Mouse (Mus musculus) bone marrow macrophage, adult 2 months (primary cell): ENCODE measurements around the gene Il10rb. TPM values are rescaled to one million over a fixed set of nuclear protein-coding genes. Genes with fewer than 3 reads are reported as not detected.

Source experiments
- H3K27ac ChIP-seq: 2 replicates; pipeline ENCODE4 v1.5.1; 2012; ENCODE audit warnings: low read depth, low read length; ENCODE audit not compliant: insufficient read depth
- H3K4me1 ChIP-seq: 2 replicates; pipeline ENCODE4 v1.6.1; 2012; ENCODE audit warnings: low read length; ENCODE audit not compliant: control insufficient read depth, insufficient read depth
- H3K4me3 ChIP-seq: 2 replicates; pipeline ENCODE4 v1.5.1; 2012; ENCODE audit warnings: mild to moderate bottlenecking, low read length, moderate library complexity; ENCODE audit not compliant: insufficient read depth
- CTCF ChIP-seq: IDR thresholded peaks from 2 replicates; pipeline ENCODE4 v1.5.1; 2012; ENCODE audit warnings: low read depth, mild to moderate bottlenecking, low read length, moderate library complexity
- POLR2A ChIP-seq: IDR thresholded peaks from 2 replicates; pipeline ENCODE4 v1.6.1; 2012; ENCODE audit warnings: mild to moderate bottlenecking, low read depth, low read length, borderline replicate concordance
- polyA plus RNA-seq: library from polyadenylated mRNA; stranded (reverse); fragments of >200 nt; gene quantifications from 2 replicates; pipeline ENCODE4 v1.2.4, GENCODE M21; 2012; ENCODE audit not compliant: missing spikeins, insufficient read depth, insufficient read length

Il10rb gene
- polyA plus RNA-seq, 1 experiment = 345 TPM

- Histone ChIP-seq H3K4me3 (peak overlapping the region; percentile 30; the same call in 1 of the 2 replicates), H3K4me1 (peaks cover 51% of the 10 kb centered on the region), H3K27ac (peak overlapping the region; percentile 92)
- TF ChIP-seq CTCF (no peak), POLR2A (no peak)
These were observed 39.4 kb upstream of the Il10rb start for GRCm38 (mm10) chr16:91366567-91366966.

DNA sequence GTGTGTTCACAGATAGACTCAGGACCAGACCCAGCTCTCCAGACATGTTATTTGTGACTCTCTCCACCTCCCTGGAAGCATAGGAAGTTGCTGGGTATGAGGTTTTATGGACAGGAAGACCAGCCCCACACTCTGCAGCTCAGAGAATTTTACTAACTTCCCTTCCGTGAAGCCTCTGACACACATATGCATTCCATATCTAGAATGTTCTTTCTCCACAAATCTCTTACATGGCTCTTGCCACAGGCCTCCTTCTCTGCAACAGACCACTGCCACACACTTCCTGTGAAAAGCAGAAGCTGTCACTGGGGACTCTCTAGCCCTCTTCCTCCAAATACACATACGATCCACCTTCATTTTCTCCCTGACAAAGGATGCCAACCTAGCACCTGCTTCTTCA is 38.9 kb upstream of the Il10rb start:
- Histone ChIP-seq H3K4me3 (peak overlapping the region; percentile 30; the same call in 1 of the 2 replicates), H3K27ac (peak overlapping the region; percentile 92), H3K4me1 (peaks cover 50% of the 10 kb centered on the region)
- no peak for TF ChIP-seq CTCF
- TF ChIP-seq POLR2A = no peak

GRCm38 (mm10) chr16:91372577-91373472 is 33.1 kb upstream of the Il10rb start, which contains the start of gene Ifnar2:
Ifnar2 (plus strand) TSS chr16:91372783.
- peak within 1 kb of the TSS; percentile 98 for H3K4me3 ChIP-seq
- H3K27ac ChIP-seq = peak within 1 kb of the TSS; percentile 98
- TF ChIP-seq CTCF = no peak
- TF ChIP-seq POLR2A = no peak; the same call in 1 of the 2 replicates
- H3K4me1 ChIP-seq = peaks cover 8% of the 10 kb centered on the region

GRCm38 (mm10) chr16:91373473-91374252 is 32.3 kb upstream of the Il10rb start:
- Histone ChIP-seq H3K4me1 (peaks cover 7% of the 10 kb centered on the region), H3K4me3 (peak overlapping the region; percentile 98), H3K27ac (peak overlapping the region; percentile 98)
- TF ChIP-seq CTCF (no peak), POLR2A (no peak)

DNA sequence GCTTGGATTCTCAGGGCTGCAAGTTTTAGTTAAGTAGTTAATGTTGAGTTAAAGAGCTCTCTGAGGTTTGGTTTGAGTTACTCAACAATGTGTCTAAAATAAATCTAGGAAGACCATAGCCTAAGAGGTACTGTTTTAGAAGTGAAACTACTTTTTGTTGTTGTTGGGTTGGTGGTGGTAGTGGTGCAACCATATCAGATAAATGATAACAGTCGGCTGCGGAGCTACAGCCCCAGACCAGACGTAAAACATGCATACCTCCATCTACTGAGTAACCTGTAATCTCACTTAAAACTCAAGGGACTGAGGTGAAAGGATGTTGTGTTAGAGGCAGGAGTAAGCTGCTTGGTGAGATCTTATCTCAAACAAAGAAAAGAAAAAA is 31.7 kb upstream of the Il10rb start:
- Histone ChIP-seq H3K27ac (peak overlapping the region; percentile 98), H3K4me3 (peak overlapping the region; percentile 98), H3K4me1 (peaks cover 9% of the 10 kb centered on the region)
- TF ChIP-seq CTCF (no peak), POLR2A (no peak)

DNA sequence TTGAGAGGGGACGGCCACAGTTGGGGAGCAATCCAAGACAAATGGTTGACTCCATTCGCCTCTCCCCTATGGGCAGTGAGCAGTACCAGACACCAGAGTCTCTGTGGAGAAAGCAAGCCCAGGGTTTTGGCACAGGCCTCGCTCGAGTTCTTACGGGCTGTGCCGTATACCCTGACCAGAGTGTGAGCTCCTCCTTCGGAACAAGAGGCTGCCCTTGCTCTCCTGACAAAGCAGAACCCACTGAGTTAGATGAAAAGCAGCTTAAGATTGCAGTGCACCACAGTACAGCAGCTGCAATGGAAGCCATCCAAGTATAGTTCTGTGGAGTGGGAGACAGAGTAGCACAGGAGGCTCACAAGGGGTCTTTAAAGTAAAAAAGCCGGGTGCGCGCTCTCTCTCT is 29.3 kb upstream of the Il10rb start:
- peaks cover 22% of the 10 kb centered on the region for H3K4me1 ChIP-seq
- H3K4me3 ChIP-seq = no peak overlapping the region
- TF ChIP-seq CTCF (no peak), POLR2A (no peak)
- H3K27ac ChIP-seq = no peak overlapping the region

GRCm38 (mm10) chr16:91378431-91378986 is 27.5 kb upstream of the Il10rb start:
- Histone ChIP-seq H3K4me3 (no peak overlapping the region), H3K4me1 (peaks cover 35% of the 10 kb centered on the region), H3K27ac (no peak overlapping the region)
- TF ChIP-seq CTCF (no peak), POLR2A (no peak)

GRCm38 (mm10) chr16:91378991-91379390 is 27.0 kb upstream of the Il10rb start:
- H3K27ac ChIP-seq = no peak overlapping the region
- no peak overlapping the region for H3K4me3 ChIP-seq
- peaks cover 35% of the 10 kb centered on the region for H3K4me1 ChIP-seq
- no peak for TF ChIP-seq CTCF
- TF ChIP-seq POLR2A = no peak

- Histone ChIP-seq H3K4me3 (no peak overlapping the region), H3K4me1 (peaks cover 35% of the 10 kb centered on the region), H3K27ac (no peak overlapping the region)
- TF ChIP-seq POLR2A = no peak
- no peak for TF ChIP-seq CTCF
These were observed 26.6 kb upstream of the Il10rb start for GRCm38 (mm10) chr16:91379412-91379811.
